Mouse (Mus musculus) megakaryocyte, adult 5-6 weeks (primary cell): ENCODE data around the gene Dydc2. TPM values are rescaled to one million over a fixed set of nuclear protein-coding genes. Genes with fewer than 3 reads are reported as not detected.

Source experiments
- ATAC-seq: 2 replicates; pipeline ENCODE4 v1.8.0; 2016; ENCODE audit warnings: mild to moderate bottlenecking, inconsistent platforms; ENCODE audit not compliant: poor library complexity, severe bottlenecking
- total RNA-seq, 2 experiments: library from RNA; stranded (forward) in 1 of 2; stranded (reverse) in 1 of 2; fragments of 153-499, 151-499 nt in 1 of 2; fragments of 221-1000, 200-1000 nt in 1 of 2; gene quantifications; 2 replicates each; pipeline versions ENCODE4 v1.2.3 to v1.2.4; 2015 to 2017

Gene Dydc2
- total RNA-seq, 2 experiments from 2014 or later = not detected

DNA sequence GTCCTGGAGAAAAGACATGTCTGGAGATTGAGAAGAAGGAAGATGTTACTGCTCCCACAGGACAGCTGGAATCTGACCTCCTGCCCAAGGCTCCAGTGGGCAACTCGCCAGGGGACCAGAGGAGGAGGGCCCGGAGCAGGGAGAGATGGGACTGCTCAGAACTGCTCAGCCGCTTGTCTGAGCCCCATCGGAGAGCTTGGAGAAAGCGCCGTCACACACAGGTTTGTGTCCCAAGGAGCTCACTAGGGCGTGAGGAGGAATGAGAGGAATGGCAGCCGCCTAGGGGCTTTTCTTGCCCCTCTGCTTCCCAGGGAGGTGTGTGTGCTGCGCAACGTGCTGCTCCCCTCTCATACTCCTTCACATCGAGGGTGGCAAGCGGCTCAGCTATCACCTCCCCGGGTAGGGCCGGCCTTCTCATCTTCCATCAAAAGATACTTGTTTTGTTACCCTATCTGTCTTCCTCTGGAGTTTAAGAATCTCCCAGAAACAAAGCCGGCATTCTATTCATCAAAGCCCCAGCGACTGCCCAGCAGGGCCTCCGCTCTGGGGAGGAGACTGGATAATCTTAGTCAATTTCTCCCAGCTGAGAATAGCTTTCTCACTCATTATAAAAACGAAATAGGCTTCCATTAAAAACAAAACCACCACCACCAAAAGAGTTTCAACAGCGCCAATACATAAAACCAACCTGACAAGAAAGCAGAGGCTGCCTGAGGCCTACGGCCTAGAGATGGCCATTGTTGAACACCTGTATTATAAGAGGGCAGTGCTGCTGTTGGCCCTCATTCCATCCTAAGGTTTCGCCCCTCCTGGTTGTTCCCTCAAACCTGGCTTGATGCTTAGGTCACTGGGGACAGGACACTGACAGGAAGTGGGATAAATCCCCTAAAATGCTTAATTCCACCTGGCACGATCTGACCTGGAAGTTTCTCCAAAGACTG is 64.5 kb downstream of the Dydc2 start:
- ATAC-seq = no peak

DNA sequence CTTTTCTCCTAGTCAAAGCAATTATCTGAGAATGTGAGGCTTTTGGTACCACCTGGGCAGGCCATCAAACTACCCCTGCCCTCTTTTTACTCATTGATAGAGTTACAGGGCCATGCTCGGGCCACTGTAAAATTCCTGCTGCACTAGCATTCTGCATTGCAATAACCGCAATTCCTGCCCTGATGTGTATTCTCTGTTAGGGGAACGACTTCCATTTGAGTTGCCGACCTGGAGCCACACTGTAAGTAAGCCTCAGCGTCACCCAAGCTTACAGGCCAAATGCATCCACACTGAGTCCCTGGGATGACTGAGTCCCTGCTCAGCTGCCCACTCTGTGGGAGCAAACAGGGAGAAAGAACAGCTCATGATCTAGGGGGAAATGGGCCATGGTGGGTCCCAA is 67.4 kb downstream of the Dydc2 start:
- no peak for ATAC-seq

DNA sequence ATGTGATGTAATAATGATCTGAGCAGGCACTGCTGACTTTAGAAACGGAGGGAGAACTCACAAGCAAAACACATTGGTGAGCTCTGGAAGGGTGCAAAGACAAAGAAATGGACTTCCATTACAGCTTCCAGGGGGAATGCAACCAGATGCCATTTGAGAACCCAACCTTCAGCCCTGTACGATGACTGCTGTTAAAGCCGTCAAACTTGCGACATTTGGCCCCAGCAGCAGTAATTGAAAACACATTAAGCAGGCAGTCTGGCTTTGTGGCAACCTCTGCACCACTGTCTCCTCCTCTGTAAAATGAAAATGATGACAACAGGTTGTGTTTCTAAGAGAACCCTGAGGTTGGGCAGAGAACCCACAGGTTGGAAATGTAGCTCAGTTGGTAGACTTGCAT is 68.2 kb downstream of the Dydc2 start:
- ATAC-seq = no peak

DNA sequence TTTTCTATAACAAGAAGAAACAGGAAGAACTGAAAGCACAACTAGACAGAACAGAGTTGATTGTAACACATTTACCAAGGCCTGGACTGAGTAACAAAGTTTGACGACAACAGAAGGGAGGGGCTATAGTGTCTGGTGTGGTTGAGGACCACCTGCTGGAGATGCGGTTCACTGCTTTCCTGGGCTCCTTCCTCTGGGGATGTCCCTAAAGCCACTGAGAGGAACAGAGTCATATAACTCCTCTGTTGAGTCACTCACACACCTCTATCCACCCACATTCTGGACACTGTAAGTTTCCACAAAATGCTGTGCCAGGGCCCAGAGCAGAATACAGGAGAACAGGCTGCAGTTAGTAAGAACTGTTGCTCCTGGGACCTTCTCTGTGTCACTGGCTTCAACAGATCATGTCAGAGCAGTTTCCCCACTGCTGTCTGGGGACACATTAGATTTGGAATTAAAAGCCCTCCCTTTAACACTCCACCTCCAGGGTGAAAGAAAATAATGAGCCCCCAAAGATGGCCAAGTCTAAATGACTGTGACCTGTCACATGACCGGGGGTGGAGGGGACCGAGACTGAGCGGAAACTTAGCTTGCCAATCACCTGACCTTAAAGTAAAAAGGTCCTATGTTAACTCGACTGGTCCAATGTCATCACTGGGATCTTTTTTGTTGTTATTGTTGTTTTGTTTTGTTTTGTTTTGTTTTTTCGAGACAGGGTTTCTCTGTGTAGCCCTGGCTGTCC is 68.9 kb downstream of the Dydc2 start:
- peak; percentile 35 for ATAC-seq

Other genes starting within 250 kb of the Dydc2 start
- gene Sh2d4b, start 175.9 kb downstream of the Dydc2 start, total RNA-seq (2015) = 0.30 and 0.31 TPM in 2 replicates
- gene Sh2d4b, start 175.9 kb downstream of the Dydc2 start, total RNA-seq (2017) = 0.18 and 0.28 TPM in 2 replicates
- gene Tspan14, start 102.4 kb downstream of the Dydc2 start, total RNA-seq (2015) = 60.6 and 66.0 TPM in 2 replicates
- 72.4 and 76.5 TPM in 2 replicates for gene Tspan14, start 102.4 kb downstream of the Dydc2 start, total RNA-seq (2017)
- 1.8 and 3.5 TPM in 2 replicates for gene Fam213a, start 55.4 kb downstream of the Dydc2 start, total RNA-seq (2015)
- gene Fam213a, start 55.4 kb downstream of the Dydc2 start, total RNA-seq (2017) = 2.6 and 3.6 TPM in 2 replicates
- gene Dydc1, start 3.7 kb upstream of the Dydc2 start, total RNA-seq (2015) = not detected in 2 replicates
- not detected in 2 replicates for gene Dydc1, start 3.7 kb upstream of the Dydc2 start, total RNA-seq (2017)
- not detected in 2 replicates for gene Mat1a, start 35.8 kb upstream of the Dydc2 start, total RNA-seq (2015)
- not detected in 2 replicates for gene Mat1a, start 35.8 kb upstream of the Dydc2 start, total RNA-seq (2017)
- gene Sftpa1, start 62.6 kb upstream of the Dydc2 start, total RNA-seq (2015) = not detected in 2 replicates
- not detected in 2 replicates for gene Sftpa1, start 62.6 kb upstream of the Dydc2 start, total RNA-seq (2017)
- not detected in 2 replicates for gene Mbl1, start 82.2 kb upstream of the Dydc2 start, total RNA-seq (2015)
- not detected in 2 replicates for gene Mbl1, start 82.2 kb upstream of the Dydc2 start, total RNA-seq (2017)
- not detected in 2 replicates for gene Sftpd, start 115.9 kb upstream of the Dydc2 start, total RNA-seq (2015)
- not detected in 2 replicates for gene Sftpd, start 115.9 kb upstream of the Dydc2 start, total RNA-seq (2017)
- 0.20 TPM in 1 of 2 replicates, not detected in the other for gene Gm2832, start 209.6 kb upstream of the Dydc2 start, total RNA-seq (2015)
- not detected in 2 replicates for gene Gm2832, start 209.6 kb upstream of the Dydc2 start, total RNA-seq (2017)